Mouse (Mus musculus) MEL (cell line): ENCODE results near the gene B3gnt7.

Experiments used
- CHD1 ChIP-seq: IDR thresholded peaks from 2 replicates; pipeline ENCODE4 v1.6.1; 2012; ENCODE audit warnings: low read depth, mild to moderate bottlenecking, inconsistent platforms, low read length, improper control_type of control experiment
- CTCF ChIP-seq, 3 experiments: IDR thresholded peaks in 2 of 3; conservative IDR thresholded peaks in 1 of 3; 2 replicates each; pipeline ENCODE4 v1.5.1; 2011 to 2012; ENCODE audit warnings: low read length in 3 of 3, low read depth in 2 of 3, mild to moderate bottlenecking in 2 of 3, improper control_type of control experiment in 1 of 3, inconsistent platforms in 1 of 3, mixed read lengths in 1 of 3, moderate library complexity in 1 of 3; ENCODE audit not compliant: control insufficient read depth in 1 of 3, insufficient read depth in 1 of 3, poor library complexity in 1 of 3, severe bottlenecking in 1 of 3
- E2F4 ChIP-seq: IDR thresholded peaks from 2 replicates; pipeline ENCODE4 v1.6.1; 2011; ENCODE audit warnings: low read depth, low read length, improper control_type of control experiment, borderline replicate concordance
- JUND ChIP-seq: IDR thresholded peaks from 2 replicates; pipeline ENCODE4 v1.6.1; 2011; ENCODE audit warnings: low read depth, mild to moderate bottlenecking, improper control_type of control experiment, low read length
- KAT2A ChIP-seq: conservative IDR thresholded peaks from 2 replicates; pipeline ENCODE4 v1.6.1; 2012; ENCODE audit warnings: low read depth, low read length, improper control_type of control experiment, inconsistent platforms
- MXI1 ChIP-seq: IDR thresholded peaks from 2 replicates; pipeline ENCODE4 v1.6.1; 2011; ENCODE audit warnings: mild to moderate bottlenecking, low read depth, low read length, improper control_type of control experiment
- RAD21 ChIP-seq: IDR thresholded peaks from 2 replicates; pipeline ENCODE4 v1.6.1; 2011; ENCODE audit warnings: mild to moderate bottlenecking, low read depth, low read length, improper control_type of control experiment
- RCOR1 ChIP-seq: IDR thresholded peaks from 2 replicates; pipeline ENCODE4 v1.6.1; 2012; ENCODE audit warnings: low read depth, mild to moderate bottlenecking, inconsistent platforms, low read length, improper control_type of control experiment
- TBP ChIP-seq: IDR thresholded peaks from 2 replicates; pipeline ENCODE4 v1.8.0; 2011; ENCODE audit warnings: low read depth, low read length, improper control_type of control experiment
- UBTF ChIP-seq: IDR thresholded peaks from 2 replicates; pipeline ENCODE4 v1.6.1; 2012; ENCODE audit warnings: low read depth, mild to moderate bottlenecking, inconsistent platforms, low read length, improper control_type of control experiment, moderate library complexity, borderline replicate concordance; ENCODE audit not compliant: insufficient read depth

DNA sequence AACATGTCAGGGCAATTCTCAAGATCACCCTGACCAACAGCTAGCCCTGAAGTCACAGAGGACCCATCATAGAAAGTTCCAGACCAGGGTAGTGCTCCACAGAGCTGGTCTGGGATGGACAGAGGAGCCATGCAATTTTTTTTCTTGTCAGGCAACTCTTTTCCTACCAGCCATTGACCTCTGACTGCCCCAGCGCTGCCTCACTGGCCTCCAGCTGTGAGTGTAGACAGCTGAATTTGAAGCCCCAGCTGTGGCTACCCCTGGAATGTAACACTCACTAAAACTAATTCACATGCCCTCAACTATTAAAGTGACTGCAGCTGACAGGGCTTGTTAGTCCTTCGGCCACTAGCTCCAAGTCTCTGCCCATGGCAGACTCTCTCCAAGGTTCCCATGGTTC lies 2.5 kb upstream of the B3gnt7 start:
- TF ChIP-seq KAT2A (no peak), RCOR1 (no peak), CTCF (IDR thresholded peaks at IDR 0.05 in 2 of 3, conservative IDR thresholded peaks at IDR 0.05 in 1 of 3; ENCODE audit: control insufficient read depth in 1 of 3, insufficient read depth in 1 of 3, low read depth in 2 of 3, low read length in 3 of 3, poor library complexity in 1 of 3, severe bottlenecking in 1 of 3) (no peak), JUND (no peak), UBTF (no peak), MXI1 (no peak), CHD1 (no peak), E2F4 (no peak), RAD21 (no peak), TBP (no peak)
